Mouse (Mus musculus): Measurements from ENCODE around the gene Cdk17. TPM values are rescaled to one million over a fixed set of nuclear protein-coding genes. Genes with fewer than 3 reads are reported as not detected.
A peak's percentile ranks its signal among the peaks of the same experiment; 100 is the strongest.

Gene Cdk17
- polyA plus RNA-seq, 1 experiment from 2014 or later, result 29.9 TPM

- DNase-seq (ENCODE audit: low read depth, low spot score) (no peak), ATAC-seq (no peak)
- in situ Hi-C loops (cut with MboI; ENCODE audit: low pct_unique_long_range_greater_than_20kb), result no loop called here
- ChIA-PET CTCF (no interaction called here), POLR2A (no interaction called here)
- TF ChIP-seq CTCF (IDR thresholded peaks at IDR 0.05), result no peak
- H3K27me3 ChIP-seq, result no peaks in the 10 kb centered on the region
Observed at GRCm38 (mm10) chr10:93242861-93243260, 82.2 kb downstream of the Cdk17 start.

GRCm38 (mm10) chr10:93244209-93244705, 83.6 kb downstream of the Cdk17 start:
- CTCF ChIA-PET, result no interaction called here
- in situ Hi-C loops (cut with MboI; ENCODE audit: low pct_unique_long_range_greater_than_20kb), result no loop called here
- DNase-seq (ENCODE audit: low read depth, low spot score), result no peak
- TF ChIP-seq CTCF (IDR thresholded peaks at IDR 0.05), result no peak
- POLR2A ChIA-PET, result no interaction called here
- ATAC-seq, result no peak
- H3K27me3 ChIP-seq, result no peaks in the 10 kb centered on the region

GRCm38 (mm10) chr10:93246185-93246920, 85.7 kb downstream of the Cdk17 start:
- no peaks in the 10 kb centered on the region for H3K27me3 ChIP-seq
- ChIA-PET POLR2A (no interaction called here), CTCF (interaction anchor here (1.0 to 1.1 kb wide), 2 partner anchors 8 to 27 kb away, joined by 3 read pairs; no protein-coding TSS in a partner anchor)
- ATAC-seq (no peak), DNase-seq (ENCODE audit: low read depth, low spot score) (no peak)
- in situ Hi-C loops (cut with MboI; ENCODE audit: low pct_unique_long_range_greater_than_20kb), result no loop called here
- no peak for TF ChIP-seq CTCF (IDR thresholded peaks at IDR 0.05)

GRCm38 (mm10) chr10:93247422-93247821, 86.7 kb downstream of the Cdk17 start:
- no peaks in the 10 kb centered on the region for H3K27me3 ChIP-seq
- CTCF ChIA-PET, result interaction anchor here (1.4 kb wide), 1 partner anchor 44 kb away, joined by 4 read pairs; no protein-coding TSS in a partner anchor
- in situ Hi-C loops (cut with MboI; ENCODE audit: low pct_unique_long_range_greater_than_20kb), result no loop called here
- POLR2A ChIA-PET, result no interaction called here
- ATAC-seq (no peak), DNase-seq (ENCODE audit: low read depth, low spot score) (no peak)
- TF ChIP-seq CTCF (IDR thresholded peaks at IDR 0.05), result no peak

GRCm38 (mm10) chr10:93247902-93248301, 87.2 kb downstream of the Cdk17 start:
- ATAC-seq (no peak), DNase-seq (ENCODE audit: low read depth, low spot score) (no peak)
- ChIA-PET CTCF (interaction anchor here (1.4 kb wide), 1 partner anchor 43 kb away, joined by 4 read pairs; no protein-coding TSS in a partner anchor), POLR2A (no interaction called here)
- no peak for TF ChIP-seq CTCF (IDR thresholded peaks at IDR 0.05)
- H3K27me3 ChIP-seq, result no peaks in the 10 kb centered on the region
- in situ Hi-C loops (cut with MboI; ENCODE audit: low pct_unique_long_range_greater_than_20kb), result no loop called here

GRCm38 (mm10) chr10:93248416-93248815, 87.7 kb downstream of the Cdk17 start:
- ATAC-seq (no peak), DNase-seq (ENCODE audit: low read depth, low spot score) (no peak)
- in situ Hi-C loops (cut with MboI; ENCODE audit: low pct_unique_long_range_greater_than_20kb), result no loop called here
- POLR2A ChIA-PET, result no interaction called here
- no peaks in the 10 kb centered on the region for H3K27me3 ChIP-seq
- CTCF ChIA-PET, result interaction anchor here (1.4 kb wide), 1 partner anchor 43 kb away, joined by 4 read pairs; no protein-coding TSS in a partner anchor
- TF ChIP-seq CTCF (IDR thresholded peaks at IDR 0.05), result no peak

GRCm38 (mm10) chr10:93249901-93250300, 89.2 kb downstream of the Cdk17 start:
- ChIA-PET POLR2A (interaction anchor here (1.3 to 1.7 kb wide), 4 partner anchors 13 to 88 kb away, joined by 3 to 8 read pairs (median 4); no protein-coding TSS in a partner anchor), CTCF (interaction anchor here (1.2 to 2.0 kb wide), 5 partner anchors 11 to 180 kb away, joined by 3 to 13 read pairs (median 4); no protein-coding TSS in a partner anchor)
- ATAC-seq (no peak), DNase-seq (ENCODE audit: low read depth, low spot score) (no peak)
- TF ChIP-seq CTCF (IDR thresholded peaks at IDR 0.05), result no peak
- H3K27me3 ChIP-seq, result no peaks in the 10 kb centered on the region
- in situ Hi-C loops (cut with MboI; ENCODE audit: low pct_unique_long_range_greater_than_20kb), result no loop called here

- no peak for DNase-seq (ENCODE audit: low read depth, low spot score)
- ChIA-PET CTCF (interaction anchor here (1.0 to 2.0 kb wide), 13 partner anchors 10 to 200 kb away, joined by 3 to 13 read pairs (median 3); no protein-coding TSS in a partner anchor), POLR2A (interaction anchor here (0.9 to 1.7 kb wide), 5 partner anchors 12 to 89 kb away, joined by 3 to 8 read pairs (median 3); no protein-coding TSS in a partner anchor)
- no peaks in the 10 kb centered on the region for H3K27me3 ChIP-seq
- in situ Hi-C loops (cut with MboI; ENCODE audit: low pct_unique_long_range_greater_than_20kb), result no loop called here
- no peak for TF ChIP-seq CTCF (IDR thresholded peaks at IDR 0.05)
- peak; percentile 91 for ATAC-seq
Observed at GRCm38 (mm10) chr10:93250436-93251317, 90.0 kb downstream of the Cdk17 start.

GRCm38 (mm10) chr10:93251426-93251825, 90.8 kb downstream of the Cdk17 start:
- H3K27me3 ChIP-seq, result no peaks in the 10 kb centered on the region
- ChIA-PET POLR2A (interaction anchor here (0.9 to 1.7 kb wide), 4 partner anchors 12 to 90 kb away, joined by 3 to 8 read pairs (median 4); no protein-coding TSS in a partner anchor), CTCF (interaction anchor here (1.0 to 2.0 kb wide), 11 partner anchors 9 to 201 kb away, joined by 3 to 13 read pairs (median 3); no protein-coding TSS in a partner anchor)
- ATAC-seq, result no peak
- in situ Hi-C loops (cut with MboI; ENCODE audit: low pct_unique_long_range_greater_than_20kb), result no loop called here
- DNase-seq (ENCODE audit: low read depth, low spot score), result no peak
- TF ChIP-seq CTCF (IDR thresholded peaks at IDR 0.05), result no peak

GRCm38 (mm10) chr10:93252661-93253060, 92.0 kb downstream of the Cdk17 start:
- no peak for TF ChIP-seq CTCF (IDR thresholded peaks at IDR 0.05)
- ATAC-seq (no peak), DNase-seq (ENCODE audit: low read depth, low spot score) (no peak)
- no peaks in the 10 kb centered on the region for H3K27me3 ChIP-seq
- in situ Hi-C loops (cut with MboI; ENCODE audit: low pct_unique_long_range_greater_than_20kb), result no loop called here
- POLR2A ChIA-PET, result interaction anchor here (0.8 kb wide), 1 partner anchor 92 kb away, joined by 3 read pairs; the partner anchor contains the start of gene Cdk17
- CTCF ChIA-PET, result interaction anchor here (0.7 to 3.5 kb wide), 4 partner anchors 9 to 62 kb away, joined by 3 to 10 read pairs (median 4); no protein-coding TSS in a partner anchor
